Mouse (Mus musculus) kidney, adult 2 months (tissue): ENCODE measurements around the gene Lrmda.

Experiments used
- CTCF ChIP-seq: fragments of 200-500 bp; conservative IDR thresholded peaks from 2 replicates; pipeline ENCODE4 v1.5.1; 2011; ENCODE audit warnings: low read depth, mild to moderate bottlenecking, control low read depth, low read length, moderate library complexity, mixed read lengths; ENCODE audit not compliant: insufficient read depth, insufficient read length
- POLR2A ChIP-seq: fragments of 200-500 bp; IDR thresholded peaks from one replicate; pipeline ENCODE4 v1.6.1; 2011; ENCODE audit warnings: low read depth, low read length, control low read depth

GRCm38 (mm10) chr14:23094546-23095157, 1075.1 kb downstream of the Lrmda start:
- TF ChIP-seq CTCF, result no peak
- TF ChIP-seq POLR2A, result no peak
